ENCODE assay signal across 23 mouse cellular contexts in genomic region chr19:25529673-25530072, GRCm38 (mm10). TPM values are rescaled to one million over a fixed set of nuclear protein-coding genes. Genes with fewer than 3 reads are reported as not detected.
"Had no signal": no experiment of that assay in that cellular context is flagged by ENCODE, and none has a peak within 500 bp of the region (broad histone marks: within the 10 kb centered on the region; RNA-seq: fewer than 3 reads in every experiment).

No protein-coding gene starts in this region.

- ATAC-seq: intestine, postnatal 0 days; liver, postnatal 0 days; lung, postnatal 0 days; midbrain, embryonic 15.5 days had no signal

- H3K9ac ChIP-seq: kidney, embryonic 15.5 days; liver, embryonic 14.5 days; liver, postnatal 0 days; lung, embryonic 14.5 days; midbrain, embryonic 12.5 days; midbrain, embryonic 15.5 days; neural tube, embryonic 12.5 days; neural tube, embryonic 15.5 days had no signal

- H3K27ac ChIP-seq: kidney, embryonic 15.5 days; liver, embryonic 14.5 days; macrophage; midbrain, embryonic 12.5 days; midbrain, embryonic 15.5 days; neural tube, embryonic 12.5 days; neural tube, embryonic 15.5 days had no signal

- H3K36me3 ChIP-seq: kidney, embryonic 15.5 days; midbrain, embryonic 12.5 days; midbrain, embryonic 15.5 days; neural tube, embryonic 12.5 days; neural tube, embryonic 15.5 days had no signal

- H3K4me2 ChIP-seq: kidney, embryonic 15.5 days; liver, embryonic 11.5 days; lung, embryonic 14.5 days; midbrain, embryonic 12.5 days; midbrain, embryonic 15.5 days; neural tube, embryonic 12.5 days; neural tube, embryonic 15.5 days had no signal

- DNase-seq: kidney, adult 8-10 months; kidney, postnatal 10 days; kidney, postnatal 36 days; layer of hippocampus, postnatal 36 days; left cerebral cortex, postnatal 4 days; liver, postnatal 0 days; lung, embryonic 14.5 days; thymus, adult 18-20 months; thymus, postnatal 36 days had no signal

- H3K4me3 ChIP-seq: kidney, embryonic 15.5 days; midbrain, embryonic 12.5 days; midbrain, embryonic 15.5 days; neural tube, embryonic 12.5 days; neural tube, embryonic 15.5 days had no signal

- H3K27me3 ChIP-seq: kidney, embryonic 15.5 days; midbrain, embryonic 12.5 days; midbrain, embryonic 15.5 days; neural tube, embryonic 12.5 days; neural tube, embryonic 15.5 days had no signal

- H3K4me1 ChIP-seq: kidney, embryonic 15.5 days; midbrain, embryonic 12.5 days; midbrain, embryonic 15.5 days; neural tube, embryonic 12.5 days; neural tube, embryonic 15.5 days had no signal

- H3K9me3 ChIP-seq: kidney, embryonic 15.5 days; midbrain, embryonic 15.5 days; neural tube, embryonic 12.5 days; neural tube, embryonic 15.5 days had no signal

RNA-seq across cellular contexts. Expression of gene Dmrt1, which starts 24.3 kb away (rescaled TPM):
- polyA plus RNA-seq: intestine, postnatal 0 days; kidney, embryonic 15.5 days; liver, embryonic 11.5 days; liver, embryonic 14.5 days; liver, postnatal 0 days; lung, embryonic 14.5 days; lung, postnatal 0 days; macrophage; midbrain, embryonic 15.5 days; neural tube, embryonic 15.5 days; small intestine, adult 2 months; spleen, adult 2 months; stomach, embryonic 16.5 days; urinary bladder, adult 2 months had no signal
